Mouse (Mus musculus) liver, embryonic 13.5 days (tissue): Measurements from ENCODE around the gene Babam2. TPM values are rescaled to one million over a fixed set of nuclear protein-coding genes. Genes with fewer than 3 reads are reported as not detected.

ENCODE experiments used
- ATAC-seq: fragments of 200-750 bp; cut with Nextera tagmentation; 2 replicates; pipeline ENCODE4 v1.8.0; 2017; ENCODE audit warnings: low read depth, mild to moderate bottlenecking, moderate number of reproducible peaks, moderate library complexity
- DNase-seq: peaks from one replicate; pipeline ENCODE4 v3.0.0; 2022
- H3K27ac ChIP-seq: fragments of 300-500 bp; sonication (generic); 2 replicates; pipeline ENCODE4 v1.5.1; 2015; ENCODE audit warnings: moderate library complexity, mild to moderate bottlenecking, inconsistent platforms
- H3K27me3 ChIP-seq: fragments of 300-500 bp; sonication (generic); 2 replicates; pipeline ENCODE4 v1.6.1; 2015; ENCODE audit warnings: mild to moderate bottlenecking, inconsistent platforms
- H3K36me3 ChIP-seq: fragments of 300-500 bp; sonication (generic); 2 replicates; pipeline ENCODE4 v1.6.1; 2015; ENCODE audit warnings: mild to moderate bottlenecking, inconsistent platforms
- H3K4me1 ChIP-seq: fragments of 300-500 bp; sonication (generic); replicated peaks from 2 replicates; pipeline ENCODE4 v1.6.1; 2015; ENCODE audit warnings: inconsistent platforms
- H3K4me2 ChIP-seq: fragments of 300-500 bp; sonication (generic); 2 replicates; pipeline ENCODE4 v1.6.1; 2015; ENCODE audit warnings: inconsistent platforms, mild to moderate bottlenecking, moderate library complexity
- H3K4me3 ChIP-seq: fragments of 300-500 bp; sonication (generic); replicated peaks from 2 replicates; pipeline ENCODE4 v1.5.1; 2015; ENCODE audit warnings: mild to moderate bottlenecking, inconsistent platforms
- H3K9ac ChIP-seq: fragments of 300-500 bp; sonication (generic); 2 replicates; pipeline ENCODE4 v1.6.1; 2015; ENCODE audit warnings: mild to moderate bottlenecking, inconsistent platforms
- H3K9me3 ChIP-seq: fragments of 300-500 bp; sonication (generic); replicated peaks from 2 replicates; pipeline ENCODE4 v1.6.1; 2016; ENCODE audit warnings: inconsistent platforms
- WGBS: fragments of 180-500 bp; shearing (Covaris S2); methylation state at CpG from one replicate; pipeline ENCODE4 v1.1.7; 2015; ENCODE audit not compliant: insufficient replicate concordance; 5-methylcytosine and 5-hydroxymethylcytosine counted together
- polyA plus RNA-seq: library from polyadenylated mRNA; unstranded; fragments of >200 nt; fragmentation: Nextera tagmentation; extraction: Ambion mirVana; gene quantifications from 2 replicates; pipeline ENCODE4 v1.2.1, GENCODE M21; 2015

The Babam2 gene
- polyA plus RNA-seq, 1 experiment from 2014 or later, result 37.1 TPM

GRCm38 (mm10) chr5:31686040-31686439, 11.4 kb upstream of the Babam2 start:
- Histone ChIP-seq H3K36me3 (no peaks in the 10 kb centered on the region), H3K4me2 (peak overlapping the region; percentile 69), H3K4me1 (peaks cover 35% of the 10 kb centered on the region), H3K9me3 (no peaks in the 10 kb centered on the region), H3K27me3 (no peaks in the 10 kb centered on the region), H3K27ac (peak overlapping the region; percentile 91), H3K9ac (peak overlapping the region; percentile 68), H3K4me3 (peak overlapping the region; percentile 45)
- ATAC-seq, result peak; percentile 99
- 6% methylated on average over 2 of the region's 2 CpGs for WGBS
- DNase-seq, result peak; percentile 69

DNA sequence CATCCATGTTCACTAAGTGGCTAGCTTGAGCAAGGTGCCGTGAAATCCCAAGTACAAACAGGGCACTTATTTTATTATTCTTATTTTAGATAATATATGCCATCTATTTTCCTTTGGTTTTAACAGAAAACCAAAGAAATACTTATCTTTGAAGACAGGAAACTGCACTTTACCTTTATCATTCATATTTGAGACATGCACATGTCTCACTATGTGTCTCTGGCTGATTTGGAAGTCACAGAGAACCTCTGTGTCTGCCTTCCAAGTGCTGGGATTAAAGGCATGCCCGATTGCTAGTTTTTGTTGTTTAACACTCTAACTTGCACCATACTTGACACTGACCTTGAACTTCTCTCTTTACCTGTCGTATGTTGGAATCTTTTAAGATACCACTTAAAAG, 9.5 kb upstream of the Babam2 start:
- ATAC-seq (peak; percentile 39), DNase-seq (no peak)
- H3K9me3 ChIP-seq, result no peaks in the 10 kb centered on the region
- peak overlapping the region; percentile 22 for H3K9ac ChIP-seq
- peak overlapping the region; percentile 78 for H3K27ac ChIP-seq
- WGBS, result 33% methylated on average over 3 of the region's 3 CpGs
- no peak overlapping the region for H3K4me2 ChIP-seq
- peaks cover 43% of the 10 kb centered on the region for H3K4me1 ChIP-seq
- no peak overlapping the region for H3K4me3 ChIP-seq
- H3K36me3 ChIP-seq, result no peaks in the 10 kb centered on the region
- no peaks in the 10 kb centered on the region for H3K27me3 ChIP-seq

GRCm38 (mm10) chr5:31693191-31693590, 4.3 kb upstream of the Babam2 start:
- DNase-seq (no peak), ATAC-seq (no peak)
- Histone ChIP-seq H3K4me1 (peaks cover 36% of the 10 kb centered on the region), H3K4me3 (no peak overlapping the region), H3K4me2 (no peak overlapping the region), H3K9ac (no peak overlapping the region), H3K27ac (no peak overlapping the region), H3K27me3 (no peaks in the 10 kb centered on the region), H3K36me3 (no peaks in the 10 kb centered on the region), H3K9me3 (no peaks in the 10 kb centered on the region)

DNA sequence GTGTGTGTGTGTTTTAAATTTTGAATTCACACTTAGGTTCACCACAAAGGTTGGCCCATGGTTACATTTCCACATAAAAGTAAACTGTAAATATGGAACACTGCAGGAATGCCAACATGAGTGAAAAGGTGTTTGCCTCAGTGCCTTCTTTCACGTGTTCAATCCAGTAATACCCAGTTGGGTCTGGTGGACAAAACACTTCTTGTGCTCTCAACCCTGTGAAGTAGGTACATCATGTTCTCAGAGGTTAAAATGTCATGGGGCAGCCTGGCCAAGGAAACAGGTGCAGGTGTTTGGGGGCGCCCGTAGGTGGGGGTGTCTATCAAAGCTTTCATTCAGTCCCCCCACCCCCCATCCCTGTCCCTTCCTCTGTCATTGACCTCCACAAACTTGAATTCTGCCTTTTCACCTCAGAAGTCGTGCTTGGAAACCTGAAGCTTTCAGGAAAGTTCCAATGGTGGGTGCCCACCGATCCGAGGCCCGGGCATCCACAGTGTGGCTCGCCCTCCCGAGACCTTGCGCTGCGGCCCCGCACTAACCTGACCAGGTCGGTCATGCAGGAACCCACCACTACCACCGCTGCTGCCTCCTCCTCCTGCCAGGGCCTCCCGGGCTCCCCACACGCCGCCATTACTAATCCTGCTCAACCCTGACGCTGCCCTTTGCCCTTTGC, 377 bp upstream of the Babam2 start, which contains the start of gene Rbks:
TSS of gene Rbks (minus strand) at position 657 of the 673 bp plus-strand sequence.
- Histone ChIP-seq H3K27ac (peak within 1 kb of the TSS; percentile 97), H3K36me3 (peaks cover 2% of the 10 kb centered on the region; the same call in 1 of the 2 replicates), H3K9me3 (no peaks in the 10 kb centered on the region), H3K27me3 (no peaks in the 10 kb centered on the region), H3K4me2 (peak within 1 kb of the TSS; percentile 90), H3K9ac (peak within 1 kb of the TSS; percentile 90), H3K4me3 (peak within 1 kb of the TSS; percentile 88), H3K4me1 (peaks cover 55% of the 10 kb centered on the region)
- 5% methylated on average over 18 of the region's 18 CpGs for WGBS
- DNase-seq (no peak), ATAC-seq (no peak)

- DNase-seq, result peak; percentile 83
- H3K27me3 ChIP-seq, result no peaks in the 10 kb centered on the region
- H3K4me3 ChIP-seq, result peak overlapping the region; percentile 88
- H3K4me2 ChIP-seq, result peak overlapping the region; percentile 90
- peak; percentile 74 for ATAC-seq
- peak overlapping the region; percentile 90 for H3K9ac ChIP-seq
- peaks cover 59% of the 10 kb centered on the region for H3K4me1 ChIP-seq
- H3K36me3 ChIP-seq, result peaks cover 9% of the 10 kb centered on the region; the same call in 1 of the 2 replicates
- H3K27ac ChIP-seq, result peak overlapping the region; percentile 97
- no peaks in the 10 kb centered on the region for H3K9me3 ChIP-seq
- WGBS, result 2% methylated on average over 16 of the region's 16 CpGs
Measured at GRCm38 (mm10) chr5:31698297-31698726, 828 bp downstream of the Babam2 start.

- no peaks in the 10 kb centered on the region for H3K9me3 ChIP-seq
- H3K4me1 ChIP-seq, result peaks cover 59% of the 10 kb centered on the region
- H3K9ac ChIP-seq, result peak overlapping the region; percentile 0; the same call in 1 of the 2 replicates
- peak overlapping the region; percentile 97 for H3K27ac ChIP-seq
- H3K36me3 ChIP-seq, result peaks cover 12% of the 10 kb centered on the region
- WGBS, result 54% methylated on average over 4 of the region's 4 CpGs
- H3K4me3 ChIP-seq, result peak overlapping the region; percentile 88
- DNase-seq (no peak), ATAC-seq (no peak)
- H3K27me3 ChIP-seq, result no peaks in the 10 kb centered on the region
- peak overlapping the region; percentile 90 for H3K4me2 ChIP-seq
Measured at GRCm38 (mm10) chr5:31698931-31699330, 1.4 kb downstream of the Babam2 start.

- Histone ChIP-seq H3K4me1 (peaks cover 59% of the 10 kb centered on the region), H3K27ac (peak overlapping the region; percentile 97; the same call in 1 of the 2 replicates), H3K4me2 (no peak overlapping the region), H3K4me3 (no peak overlapping the region), H3K36me3 (peaks cover 14% of the 10 kb centered on the region), H3K27me3 (no peaks in the 10 kb centered on the region), H3K9ac (0 out of 2 replicates have a peak overlapping the region, but pooled peaks have one; percentile 0), H3K9me3 (no peaks in the 10 kb centered on the region)
- ATAC-seq, result no peak
- no peak for DNase-seq
Measured at GRCm38 (mm10) chr5:31699397-31699796, 1.9 kb downstream of the Babam2 start.

- H3K9ac ChIP-seq, result no peak overlapping the region
- DNase-seq, result no peak
- H3K9me3 ChIP-seq, result no peaks in the 10 kb centered on the region
- 72% methylated on average over 5 of the region's 5 CpGs for WGBS
- no peak overlapping the region for H3K27ac ChIP-seq
- H3K4me3 ChIP-seq, result no peak overlapping the region
- H3K36me3 ChIP-seq, result peaks cover 24% of the 10 kb centered on the region
- no peak overlapping the region for H3K4me2 ChIP-seq
- peaks cover 24% of the 10 kb centered on the region for H3K4me1 ChIP-seq
- ATAC-seq, result no peak
- H3K27me3 ChIP-seq, result no peaks in the 10 kb centered on the region
Measured at GRCm38 (mm10) chr5:31704971-31705370, 7.5 kb downstream of the Babam2 start.

- peaks cover 24% of the 10 kb centered on the region for H3K36me3 ChIP-seq
- no peak overlapping the region for H3K9ac ChIP-seq
- ATAC-seq (no peak), DNase-seq (no peak)
- H3K4me1 ChIP-seq, result peaks cover 10% of the 10 kb centered on the region
- no peak overlapping the region for H3K27ac ChIP-seq
- 78% methylated on average over 4 of the region's 4 CpGs for WGBS
- no peaks in the 10 kb centered on the region for H3K27me3 ChIP-seq
- H3K9me3 ChIP-seq, result no peaks in the 10 kb centered on the region
- H3K4me3 ChIP-seq, result no peak overlapping the region
- H3K4me2 ChIP-seq, result no peak overlapping the region
Measured at GRCm38 (mm10) chr5:31706826-31707225, 9.3 kb downstream of the Babam2 start.

GRCm38 (mm10) chr5:31709389-31709788, 11.9 kb downstream of the Babam2 start:
- Histone ChIP-seq H3K27ac (no peak overlapping the region), H3K4me1 (peaks cover 18% of the 10 kb centered on the region), H3K4me2 (no peak overlapping the region), H3K27me3 (no peaks in the 10 kb centered on the region), H3K9me3 (no peaks in the 10 kb centered on the region), H3K9ac (no peak overlapping the region), H3K36me3 (peaks cover 10% of the 10 kb centered on the region), H3K4me3 (no peak overlapping the region)
- ATAC-seq, result no peak
- DNase-seq, result no peak
- 60% methylated on average over 1 of the region's 1 CpGs for WGBS

GRCm38 (mm10) chr5:31713280-31713711, 15.8 kb downstream of the Babam2 start:
- H3K4me1 ChIP-seq, result peaks cover 21% of the 10 kb centered on the region
- WGBS, result 45% methylated on average over 2 of the region's 2 CpGs
- no peak overlapping the region for H3K4me3 ChIP-seq
- ATAC-seq (no peak), DNase-seq (no peak)
- H3K36me3 ChIP-seq, result no peaks in the 10 kb centered on the region; the same call in 1 of the 2 replicates
- no peaks in the 10 kb centered on the region for H3K27me3 ChIP-seq
- no peaks in the 10 kb centered on the region for H3K9me3 ChIP-seq
- no peak overlapping the region for H3K4me2 ChIP-seq
- no peak overlapping the region; the same call in 1 of the 2 replicates for H3K27ac ChIP-seq
- H3K9ac ChIP-seq, result no peak overlapping the region

DNA sequence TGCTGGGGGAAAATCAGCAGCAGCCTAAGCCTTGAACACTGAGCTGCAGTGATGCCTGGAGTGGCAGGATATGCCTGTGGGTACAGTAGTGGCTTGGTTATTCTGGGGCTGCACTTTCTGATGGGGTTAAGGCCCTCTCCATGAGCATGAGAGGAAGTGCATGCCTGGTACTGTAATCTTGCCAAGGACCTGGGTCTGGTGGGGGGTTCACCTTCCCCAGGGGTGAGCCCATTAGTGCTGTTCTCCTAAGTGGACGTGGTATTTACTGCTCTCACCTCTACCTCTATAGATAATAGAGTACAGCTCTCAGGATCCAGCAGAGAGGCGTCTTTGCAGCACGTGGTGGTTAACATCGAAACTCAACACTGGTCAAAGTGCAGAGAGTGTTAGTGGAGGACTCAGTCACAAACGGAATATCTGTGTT, 16.4 kb downstream of the Babam2 start:
- no peak overlapping the region for H3K9ac ChIP-seq
- WGBS, result 44% methylated on average over 5 of the region's 5 CpGs
- H3K4me3 ChIP-seq, result no peak overlapping the region
- DNase-seq (no peak), ATAC-seq (peak; percentile 7; the same call in 1 of the 2 replicates)
- no peaks in the 10 kb centered on the region; the same call in 1 of the 2 replicates for H3K36me3 ChIP-seq
- H3K27ac ChIP-seq, result no peak overlapping the region; the same call in 1 of the 2 replicates
- no peaks in the 10 kb centered on the region for H3K27me3 ChIP-seq
- H3K9me3 ChIP-seq, result no peaks in the 10 kb centered on the region
- H3K4me2 ChIP-seq, result no peak overlapping the region
- H3K4me1 ChIP-seq, result peaks cover 21% of the 10 kb centered on the region
